Mouse (Mus musculus) MEL (cell line): ENCODE data around the gene Speg. TPM values are rescaled to one million over a fixed set of nuclear protein-coding genes. Genes with fewer than 3 reads are reported as not detected.

Experiments used
- DNase-seq: peaks from one replicate; pipeline ENCODE4 v3.0.0; 2011; ENCODE audit warnings: low read depth, low spot score
- H3K27ac ChIP-seq: 2 replicates; pipeline ENCODE4 v1.5.1; 2012; ENCODE audit warnings: low read depth, mild to moderate bottlenecking, control low read depth, low read length, moderate library complexity; ENCODE audit not compliant: control insufficient read depth
- H3K27me3 ChIP-seq, 2 experiments: fragments of 150-350 bp in 1 of 2; sonication (generic) in 1 of 2; 2 replicates each; pipeline ENCODE4 v1.6.1; 2012; ENCODE audit warnings: low read length in 2 of 2, mild to moderate bottlenecking in 2 of 2, improper control_type of control experiment in 1 of 2, moderate library complexity in 1 of 2; ENCODE audit not compliant: insufficient read depth in 2 of 2, control insufficient read depth in 1 of 2
- H3K36me3 ChIP-seq, 2 experiments: 2 replicates each; pipeline ENCODE4 v1.6.1; 2012 to 2014; ENCODE audit warnings: low read length in 2 of 2, improper control_type of control experiment in 1 of 2, inconsistent platforms in 1 of 2, mild to moderate bottlenecking in 1 of 2; ENCODE audit not compliant: insufficient read depth in 2 of 2, control insufficient read depth in 1 of 2
- H3K4me1 ChIP-seq, 2 experiments: fragments of 150-350 bp in 1 of 2; sonication (generic) in 1 of 2; 2 replicates each; pipeline ENCODE4 v1.6.1; 2012; ENCODE audit warnings: low read length in 2 of 2, improper control_type of control experiment in 1 of 2, mild to moderate bottlenecking in 1 of 2; ENCODE audit not compliant: insufficient read depth in 2 of 2, control insufficient read depth in 1 of 2
- H3K4me3 ChIP-seq, 2 experiments: fragments of 150-350 bp in 1 of 2; sonication (generic) in 1 of 2; 2 replicates each; pipeline ENCODE4 v1.5.1; 2012; ENCODE audit warnings: low read depth in 2 of 2, low read length in 2 of 2, mild to moderate bottlenecking in 2 of 2, moderate library complexity in 2 of 2, control low read depth in 1 of 2, improper control_type of control experiment in 1 of 2; ENCODE audit not compliant: control insufficient read depth in 1 of 2, insufficient read depth in 1 of 2
- H3K79me2 ChIP-seq: 2 replicates; pipeline ENCODE4 v1.6.1; 2012; ENCODE audit warnings: mild to moderate bottlenecking, low read length, moderate library complexity; ENCODE audit not compliant: control insufficient read depth, poor library complexity, insufficient read depth
- H3K9ac ChIP-seq: 2 replicates; pipeline ENCODE4 v1.6.1; 2012; ENCODE audit warnings: low read depth, mild to moderate bottlenecking, control low read depth, low read length, moderate library complexity; ENCODE audit not compliant: control insufficient read depth, poor library complexity, severe bottlenecking
- H3K9me3 ChIP-seq: fragments of 150-350 bp; sonication (generic); replicated peaks from 2 replicates; pipeline ENCODE4 v1.6.1; 2012; ENCODE audit warnings: mild to moderate bottlenecking, low read length, improper control_type of control experiment, moderate library complexity; ENCODE audit not compliant: insufficient read depth
- CHD2 ChIP-seq: IDR thresholded peaks from 2 replicates; pipeline ENCODE4 v1.6.1; 2011; ENCODE audit warnings: low read length, improper control_type of control experiment
- CTCF ChIP-seq, 3 experiments: IDR thresholded peaks in 2 of 3; conservative IDR thresholded peaks in 1 of 3; 2 replicates each; pipeline ENCODE4 v1.5.1; 2011 to 2012; ENCODE audit warnings: low read length in 3 of 3, low read depth in 2 of 3, mild to moderate bottlenecking in 2 of 3, improper control_type of control experiment in 1 of 3, inconsistent platforms in 1 of 3, mixed read lengths in 1 of 3, moderate library complexity in 1 of 3; ENCODE audit not compliant: control insufficient read depth in 1 of 3, insufficient read depth in 1 of 3, poor library complexity in 1 of 3, severe bottlenecking in 1 of 3
- ELF1 ChIP-seq: IDR thresholded peaks from 2 replicates; pipeline ENCODE4 v1.6.1; 2014; ENCODE audit warnings: low read depth, mild to moderate bottlenecking, inconsistent platforms, low read length, improper control_type of control experiment, moderate library complexity
- ETS1 ChIP-seq: IDR thresholded peaks from 2 replicates; pipeline ENCODE4 v1.6.1; 2012; ENCODE audit warnings: low read depth, mild to moderate bottlenecking, inconsistent platforms, low read length, improper control_type of control experiment, moderate library complexity
- GABPA ChIP-seq: IDR thresholded peaks from 2 replicates; pipeline ENCODE4 v1.6.1; 2012; ENCODE audit warnings: low read depth, mild to moderate bottlenecking, inconsistent platforms, low read length, improper control_type of control experiment, moderate library complexity
- HCFC1 ChIP-seq: IDR thresholded peaks from 2 replicates; pipeline ENCODE4 v1.6.1; 2012; ENCODE audit warnings: low read depth, mild to moderate bottlenecking, inconsistent platforms, low read length, improper control_type of control experiment, moderate library complexity
- JUND ChIP-seq: IDR thresholded peaks from 2 replicates; pipeline ENCODE4 v1.6.1; 2011; ENCODE audit warnings: low read depth, mild to moderate bottlenecking, improper control_type of control experiment, low read length
- KAT2A ChIP-seq: conservative IDR thresholded peaks from 2 replicates; pipeline ENCODE4 v1.6.1; 2012; ENCODE audit warnings: low read depth, low read length, improper control_type of control experiment, inconsistent platforms
- MAFK ChIP-seq: IDR thresholded peaks from 2 replicates; pipeline ENCODE4 v1.6.1; 2011; ENCODE audit warnings: low read depth, mild to moderate bottlenecking, low read length, improper control_type of control experiment, borderline replicate concordance
- MEF2A ChIP-seq: IDR thresholded peaks from 2 replicates; pipeline ENCODE4 v1.6.1; 2014; ENCODE audit warnings: low read depth, mild to moderate bottlenecking, inconsistent platforms, low read length, improper control_type of control experiment; ENCODE audit not compliant: poor library complexity, insufficient replicate concordance, severe bottlenecking; ENCODE audit errors: extremely low read depth
- NRF1 ChIP-seq: IDR thresholded peaks from 2 replicates; pipeline ENCODE4 v1.6.1; 2014; ENCODE audit warnings: low read depth, mild to moderate bottlenecking, inconsistent platforms, low read length, improper control_type of control experiment, moderate library complexity; ENCODE audit not compliant: poor library complexity, insufficient read depth, severe bottlenecking
- POLR2A ChIP-seq, 2 experiments: IDR thresholded peaks; 2 replicates each; pipeline ENCODE4 v1.6.1; 2011 to 2012; ENCODE audit warnings: low read length in 2 of 2, mild to moderate bottlenecking in 2 of 2, control low read depth in 1 of 2, improper control_type of control experiment in 1 of 2, low read depth in 1 of 2, moderate library complexity in 1 of 2; ENCODE audit not compliant: control insufficient read depth in 1 of 2, insufficient read depth in 1 of 2, poor library complexity in 1 of 2
- RAD21 ChIP-seq: IDR thresholded peaks from 2 replicates; pipeline ENCODE4 v1.6.1; 2011; ENCODE audit warnings: mild to moderate bottlenecking, low read depth, low read length, improper control_type of control experiment
- RCOR1 ChIP-seq: IDR thresholded peaks from 2 replicates; pipeline ENCODE4 v1.6.1; 2012; ENCODE audit warnings: low read depth, mild to moderate bottlenecking, inconsistent platforms, low read length, improper control_type of control experiment
- TAL1 ChIP-seq: IDR thresholded peaks from 2 replicates; pipeline ENCODE4 v1.6.1; 2012; ENCODE audit warnings: mild to moderate bottlenecking, inconsistent platforms, low read length, moderate library complexity, mixed read lengths
- ZKSCAN1 ChIP-seq: IDR thresholded peaks from 2 replicates; pipeline ENCODE4 v1.6.1; 2012; ENCODE audit warnings: low read depth, mild to moderate bottlenecking, inconsistent platforms, low read length, improper control_type of control experiment, moderate library complexity
- ZMIZ1 ChIP-seq: IDR thresholded peaks from 2 replicates; pipeline ENCODE4 v1.6.1; 2012; ENCODE audit warnings: low read depth, mild to moderate bottlenecking, inconsistent platforms, low read length, improper control_type of control experiment, moderate library complexity
- polyA plus RNA-seq, 2 experiments: library from polyadenylated mRNA; stranded (reverse) in 1 of 2; unstranded in 1 of 2; fragments of >175 nt in 1 of 2; fragments of >200 nt in 1 of 2; gene quantifications; 2 replicates each; pipeline versions ENCODE4 v1.2.1 to v1.2.4; 2012; ENCODE audit warnings: low replicate concordance in 2 of 2, low read depth in 1 of 2; ENCODE audit not compliant: insufficient read length in 2 of 2, insufficient read depth in 1 of 2, missing spikeins in 1 of 2
- total RNA-seq: library from RNA; depleted of rRNA; stranded (reverse); fragments of 300-350 nt; gene quantifications from 2 replicates; pipeline ENCODE4 v1.2.3, GENCODE M21; 2012

Gene Speg
- total and polyA plus RNA-seq, 3 experiments: 1.7 to 9.5 TPM; not detected in 1

- TF ChIP-seq NRF1: no peak
- H3K27me3 ChIP-seq: no peaks in the 10 kb centered on the region
These were observed 17.1 kb upstream of the Speg start for GRCm38 (mm10) chr1:75358009-75358408.

GRCm38 (mm10) chr1:75359346-75359745 lies 15.8 kb upstream of the Speg start:
- H3K4me1 ChIP-seq: peaks cover 0 to 12% of the 10 kb centered on the region in 2 experiments; a peak in 3 of 4 replicates
- no peaks in the 10 kb centered on the region for H3K27me3 ChIP-seq
- no peaks in the 10 kb centered on the region for H3K9me3 ChIP-seq
- peaks cover 0 to 3% of the 10 kb centered on the region in 2 experiments; a peak in 2 of 4 replicates for H3K36me3 ChIP-seq
- H3K27ac ChIP-seq: no peak overlapping the region
- H3K9ac ChIP-seq: no peak overlapping the region
- DNase-seq: no peak
- no peaks in the 10 kb centered on the region for H3K79me2 ChIP-seq
- H3K4me3 ChIP-seq: no peak overlapping the region
- TF ChIP-seq RAD21 (no peak), CTCF (IDR thresholded peaks at IDR 0.05 in 2 of 3, conservative IDR thresholded peaks at IDR 0.05 in 1 of 3; ENCODE audit: control insufficient read depth in 1 of 3, insufficient read depth in 1 of 3, low read depth in 2 of 3, low read length in 3 of 3, poor library complexity in 1 of 3, severe bottlenecking in 1 of 3) (no peak), CHD2 (no peak)
- TF ChIP-seq, all 39 proteins: peak for 0

More at GRCm38 (mm10) chr1:75358009-75358408, 17.1 kb upstream of the Speg start:
- Histone ChIP-seq H3K79me2 (no peaks in the 10 kb centered on the region), H3K9ac (no peak overlapping the region), H3K36me3 (peaks cover 0 to 3% of the 10 kb centered on the region in 2 experiments; a peak in 2 of 4 replicates), H3K4me3 (no peak overlapping the region), H3K9me3 (no peaks in the 10 kb centered on the region), H3K4me1 (peaks cover 0 to 10% of the 10 kb centered on the region in 2 experiments; a peak in 2 of 4 replicates), H3K27ac (no peak overlapping the region)
- no peak for DNase-seq

GRCm38 (mm10) chr1:75360112-75361031 lies 14.7 kb upstream of the Speg start, which contains the start of gene Des:
TSS of gene Des (plus strand) at chr1:75360329.
- H3K79me2 ChIP-seq: no peaks in the 10 kb centered on the region
- H3K36me3 ChIP-seq: peaks cover 0 to 3% of the 10 kb centered on the region in 2 experiments; a peak in 2 of 4 replicates
- H3K27me3 ChIP-seq: no peaks in the 10 kb centered on the region
- H3K4me1 ChIP-seq: peaks cover 0 to 12% of the 10 kb centered on the region in 2 experiments; a peak in 3 of 4 replicates
- DNase-seq: no peak
- no peak within 1 kb of the TSS for H3K27ac ChIP-seq
- no peak within 1 kb of the TSS for H3K4me3 ChIP-seq
- no peaks in the 10 kb centered on the region for H3K9me3 ChIP-seq
- no peak within 1 kb of the TSS for H3K9ac ChIP-seq
- TF ChIP-seq ZMIZ1 (no peak), MEF2A (no peak), GABPA (no peak), POLR2A (IDR thresholded peaks at IDR 0.05; ENCODE audit: control insufficient read depth in 1 of 2, insufficient read depth in 1 of 2, low read depth in 1 of 2, low read length in 2 of 2, poor library complexity in 1 of 2) (no peak), TAL1 (no peak), ZKSCAN1 (no peak), ELF1 (no peak), JUND (no peak), RAD21 (no peak), KAT2A (no peak), MAFK (no peak), ETS1 (no peak), HCFC1 (no peak), RCOR1 (no peak)
